Mouse (Mus musculus): ENCODE measurements at regions not wholly inside any gene's neighbourhood (a gene's known extent, or its start where the extent isn't known, plus 50 kb on each side); places are given as distances from the start of the nearest gene placed in this dataset.

GRCm38 (mm10) chr9:89826712-89827548 is 82.8 kb upstream of the Rasgrf1 start:
- H3K36me3 ChIP-seq (ENCODE audit: control insufficient read depth, insufficient read depth): no peaks in the 10 kb centered on the region
- no peaks in the 10 kb centered on the region for H3K27me3 ChIP-seq (ENCODE audit: control insufficient read depth, insufficient read depth, insufficient read length)
- no peak overlapping the region for H3ac ChIP-seq (ENCODE audit: control insufficient read depth, insufficient read length)
- no peak overlapping the region for H3K4me3 ChIP-seq
- peak overlapping the region; percentile 40 for H3K4me2 ChIP-seq (ENCODE audit: low read depth)
- TF ChIP-seq MYOD1 (IDR thresholded peaks at IDR 0.05; ENCODE audit: control insufficient read depth in 1 of 3, insufficient read length in 2 of 3, low read depth in 2 of 3): no peak
- TF ChIP-seq SRF (IDR thresholded peaks at IDR 0.05; ENCODE audit: control insufficient read depth, insufficient read length, low read depth): no peak
- TF ChIP-seq POLR2AphosphoS2 (IDR thresholded peaks at IDR 0.05; ENCODE audit: insufficient read length, low read depth): no peak
- TF ChIP-seq CEBPB (IDR thresholded peaks at IDR 0.05; ENCODE audit: insufficient read depth, poor library complexity, severe bottlenecking): no peak
- no peak for TF ChIP-seq MYOG (IDR thresholded peaks at IDR 0.05; ENCODE audit: control insufficient read depth in 1 of 3, insufficient read depth in 1 of 3, insufficient read length in 2 of 3, low read depth in 2 of 3)
- TF ChIP-seq E2F4 (IDR thresholded peaks at IDR 0.05; ENCODE audit: insufficient read depth): no peak
- TF ChIP-seq USF1 (IDR thresholded peaks at IDR 0.05; ENCODE audit: low read depth): no peak
- no peaks in the 10 kb centered on the region for H3K79me2 ChIP-seq (ENCODE audit: control insufficient read depth, insufficient read depth)

- H3K27me3 ChIP-seq (ENCODE audit: control insufficient read depth, insufficient read depth, insufficient read length): no peaks in the 10 kb centered on the region
- no peak overlapping the region for H3K4me3 ChIP-seq
- H3ac ChIP-seq (ENCODE audit: control insufficient read depth, insufficient read length): no peak overlapping the region
- no peak for TF ChIP-seq POLR2A (IDR thresholded peaks at IDR 0.05; ENCODE audit: insufficient read length, low read depth)
- TF ChIP-seq USF1 (IDR thresholded peaks at IDR 0.05; ENCODE audit: low read depth): no peak
- no peaks in the 10 kb centered on the region for H3K79me2 ChIP-seq (ENCODE audit: control insufficient read depth, insufficient read depth)
- no peaks in the 10 kb centered on the region for H3K36me3 ChIP-seq (ENCODE audit: control insufficient read depth, insufficient read depth)
- H3K4me2 ChIP-seq (ENCODE audit: low read depth): no peak overlapping the region
Measured at GRCm38 (mm10) chr9:89821853-89822243, 83.6 kb upstream of the Ankrd34c start.

- Histone ChIP-seq H3K4me2 (ENCODE audit: low read depth) (no peak overlapping the region), H3K27me3 (ENCODE audit: control insufficient read depth, insufficient read depth, insufficient read length) (no peaks in the 10 kb centered on the region), H3K36me3 (ENCODE audit: control insufficient read depth, insufficient read depth) (no peaks in the 10 kb centered on the region), H3K4me3 (no peak overlapping the region), H3ac (ENCODE audit: control insufficient read depth, insufficient read length) (no peak overlapping the region), H3K79me2 (ENCODE audit: control insufficient read depth, insufficient read depth) (no peaks in the 10 kb centered on the region)
- TF ChIP-seq TCF12 (IDR thresholded peaks at IDR 0.05; ENCODE audit: insufficient read depth, poor library complexity, severe bottlenecking) (no peak), USF1 (IDR thresholded peaks at IDR 0.05; ENCODE audit: low read depth) (no peak), SRF (IDR thresholded peaks at IDR 0.05; ENCODE audit: control insufficient read depth, insufficient read length, low read depth) (no peak), E2F4 (IDR thresholded peaks at IDR 0.05; ENCODE audit: insufficient read depth) (no peak), CEBPB (IDR thresholded peaks at IDR 0.05; ENCODE audit: insufficient read depth, poor library complexity, severe bottlenecking) (no peak), MAX (IDR thresholded peaks at IDR 0.05; ENCODE audit: low read depth) (no peak)
Measured at GRCm38 (mm10) chr9:89821109-89821852, 83.0 kb upstream of the Ankrd34c start.

DNA sequence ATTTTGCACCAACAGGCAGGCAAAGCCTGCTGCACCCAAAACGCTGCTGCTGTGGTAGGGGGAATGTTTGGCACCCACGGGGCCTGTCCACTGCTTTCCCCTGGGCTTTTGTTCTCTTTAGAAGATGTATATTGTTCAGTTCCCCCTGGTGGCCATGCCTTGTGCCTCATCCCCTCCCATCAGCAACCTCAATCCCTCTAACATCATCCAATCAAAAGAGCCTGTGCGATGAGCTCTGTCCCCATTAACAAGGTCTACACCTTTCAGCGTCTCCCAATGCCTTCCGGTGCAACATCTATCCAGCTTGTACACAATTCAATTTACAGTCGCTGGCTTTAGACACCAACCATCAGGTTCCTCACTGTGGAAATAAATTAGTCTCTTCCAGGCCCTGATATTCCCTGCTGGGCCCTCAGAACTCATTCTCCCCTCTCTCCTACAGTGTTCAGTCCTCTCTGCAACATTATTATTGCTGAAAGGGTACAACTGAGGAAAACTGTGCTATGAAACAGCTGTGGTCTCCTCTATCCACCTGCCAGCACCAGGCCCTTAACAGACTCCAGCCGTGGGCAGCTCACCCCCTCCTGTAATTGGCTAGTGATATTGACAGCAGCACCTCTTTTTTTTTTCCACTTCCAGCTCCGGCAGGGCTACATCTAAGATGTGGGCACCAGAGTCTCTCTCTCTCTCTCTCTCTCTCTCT is 75.5 kb upstream of the Ankrd34c start:
- Histone ChIP-seq H3K27me3 (ENCODE audit: control insufficient read depth, insufficient read depth, insufficient read length) (no peaks in the 10 kb centered on the region), H3K4me2 (ENCODE audit: low read depth) (no peak overlapping the region), H3ac (ENCODE audit: control insufficient read depth, insufficient read length) (no peak overlapping the region), H3K4me3 (no peak overlapping the region), H3K36me3 (ENCODE audit: control insufficient read depth, insufficient read depth) (no peaks in the 10 kb centered on the region), H3K79me2 (ENCODE audit: control insufficient read depth, insufficient read depth) (no peaks in the 10 kb centered on the region)
- no peak for TF ChIP-seq SRF (IDR thresholded peaks at IDR 0.05; ENCODE audit: control insufficient read depth, insufficient read length, low read depth)
- no peak for TF ChIP-seq REST (IDR thresholded peaks at IDR 0.05; ENCODE audit: insufficient read depth, insufficient read length)
- no peak for TF ChIP-seq E2F4 (IDR thresholded peaks at IDR 0.05; ENCODE audit: insufficient read depth)
- TF ChIP-seq CEBPB (IDR thresholded peaks at IDR 0.05; ENCODE audit: insufficient read depth, poor library complexity, severe bottlenecking): no peak
- TF ChIP-seq POLR2A (IDR thresholded peaks at IDR 0.05; ENCODE audit: insufficient read length, low read depth): no peak
- no peak for TF ChIP-seq TCF12 (IDR thresholded peaks at IDR 0.05; ENCODE audit: insufficient read depth, poor library complexity, severe bottlenecking)
- no peak for TF ChIP-seq TCF3 (IDR thresholded peaks at IDR 0.05; ENCODE audit: insufficient read length, low read depth)
- TF ChIP-seq MYOG (IDR thresholded peaks at IDR 0.05; ENCODE audit: control insufficient read depth in 1 of 3, insufficient read depth in 1 of 3, insufficient read length in 2 of 3, low read depth in 2 of 3): no peak
- TF ChIP-seq MYOD1 (IDR thresholded peaks at IDR 0.05; ENCODE audit: control insufficient read depth in 1 of 3, insufficient read length in 2 of 3, low read depth in 2 of 3): no peak
- no peak for TF ChIP-seq MAX (IDR thresholded peaks at IDR 0.05; ENCODE audit: low read depth)
- no peak for TF ChIP-seq POLR2AphosphoS2 (IDR thresholded peaks at IDR 0.05; ENCODE audit: insufficient read length, low read depth)
- TF ChIP-seq USF1 (IDR thresholded peaks at IDR 0.05; ENCODE audit: low read depth): no peak

DNA sequence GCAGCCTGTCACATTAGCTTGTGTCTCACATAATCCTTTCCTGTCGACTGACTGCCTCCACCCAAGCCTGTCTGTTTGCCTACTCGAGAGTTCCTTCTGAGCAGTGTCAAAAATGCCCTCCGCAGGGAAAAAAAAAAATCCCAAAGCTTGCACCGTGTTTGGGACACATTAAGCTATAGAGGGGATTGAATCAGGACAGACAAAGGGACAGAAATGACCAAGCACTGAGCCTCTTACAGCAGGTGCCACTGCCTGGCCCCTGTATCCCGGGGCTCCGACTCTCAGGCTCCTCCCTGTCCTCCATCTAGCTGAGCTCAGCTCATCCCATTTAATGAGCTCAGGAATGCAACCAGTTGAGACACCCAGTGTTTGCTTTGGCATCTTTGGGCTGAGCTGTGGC is 69.1 kb upstream of the Ankrd34c start:
- no peak for TF ChIP-seq MAX (IDR thresholded peaks at IDR 0.05; ENCODE audit: low read depth)
- H3K4me3 ChIP-seq: no peak overlapping the region
- H3K27me3 ChIP-seq (ENCODE audit: control insufficient read depth, insufficient read depth, insufficient read length): no peaks in the 10 kb centered on the region
- H3K4me2 ChIP-seq (ENCODE audit: low read depth): no peak overlapping the region
- no peaks in the 10 kb centered on the region for H3K79me2 ChIP-seq (ENCODE audit: control insufficient read depth, insufficient read depth)
- no peak overlapping the region for H3ac ChIP-seq (ENCODE audit: control insufficient read depth, insufficient read length)
- H3K36me3 ChIP-seq (ENCODE audit: control insufficient read depth, insufficient read depth): no peaks in the 10 kb centered on the region

Measured in myocyte (in vitro differentiated cells).